In the genomic region with DNA sequence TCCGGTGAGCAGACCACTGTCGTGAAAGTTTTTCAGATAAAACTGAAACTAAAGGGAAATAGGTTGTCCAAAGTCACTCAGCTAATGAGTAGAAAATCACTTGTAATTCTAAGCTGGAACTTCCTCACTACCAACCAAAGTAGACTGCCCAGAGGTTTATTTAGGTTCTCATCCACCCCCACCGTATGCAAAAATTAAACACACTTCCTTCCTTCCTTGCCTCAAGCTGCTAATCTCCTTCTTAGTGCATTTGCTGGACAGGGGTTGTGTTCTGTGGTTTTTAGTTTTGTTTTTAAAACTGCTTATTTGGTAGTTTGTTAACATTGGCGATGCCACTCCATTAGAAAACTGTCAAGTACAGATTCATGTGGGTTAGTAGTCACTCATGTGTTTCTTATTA, we compare ENCODE assay signal across 8 mouse cellular contexts. TPM values are rescaled to one million over a fixed set of nuclear protein-coding genes. Genes with fewer than 3 reads are reported as not detected.
DNase-seq lines count a peak whose midpoint lies in the region; ATAC-seq lines count a peak whose summit lies in the region.

No protein-coding gene starts in this region.

- 0 out of 2 replicates have a peak overlapping the region, but pooled peaks have one; percentile 8 for H3K27ac ChIP-seq in kidney, embryonic 16.5 days (ENCODE audit: low read length)
- H3K27ac ChIP-seq in embryonic facial prominence, embryonic 10.5 days (replicated peaks): no peak overlapping the region
- H3K27ac ChIP-seq in intestine, embryonic 16.5 days (ENCODE audit: low read length): peak overlapping the region; percentile 69; the same call in 1 of the 2 replicates
- H3K27ac ChIP-seq in neural tube, embryonic 12.5 days: no peak overlapping the region

- no peak for DNase-seq in kidney, postnatal 10 days
- DNase-seq in embryonic facial prominence, embryonic 10.5 days (ENCODE audit: low spot score): no peak
- no peak for DNase-seq in right cerebral cortex, postnatal 14 days
- DNase-seq in cerebellum, adult 9-10 months: no peak

- WGBS in kidney, embryonic 16.5 days: 49% methylated on average over 4 of the region's 4 CpGs
- WGBS in embryonic facial prominence, embryonic 10.5 days: 50% methylated on average over 4 of the region's 4 CpGs
- WGBS in intestine, embryonic 16.5 days: 48% methylated on average over 4 of the region's 4 CpGs
- 58% methylated on average over 4 of the region's 4 CpGs for WGBS in neural tube, embryonic 12.5 days

- H3K9ac ChIP-seq in kidney, embryonic 16.5 days (replicated peaks; ENCODE audit: low read length): peak overlapping the region; percentile 78
- H3K9ac ChIP-seq in intestine, embryonic 16.5 days (ENCODE audit: low read depth, low read length): peak overlapping the region; percentile 100
- H3K9ac ChIP-seq in neural tube, embryonic 12.5 days: peak overlapping the region; percentile 95

- peaks cover 31% of the 10 kb centered on the region for H3K36me3 ChIP-seq in kidney, embryonic 16.5 days (ENCODE audit: insufficient read depth, low read length)
- H3K36me3 ChIP-seq in embryonic facial prominence, embryonic 10.5 days (replicated peaks): peaks cover 40% of the 10 kb centered on the region
- peaks cover 10% of the 10 kb centered on the region; the same call in 1 of the 2 replicates for H3K36me3 ChIP-seq in intestine, embryonic 16.5 days (ENCODE audit: control insufficient read depth, insufficient read depth, low read length)
- H3K36me3 ChIP-seq in neural tube, embryonic 12.5 days: peaks cover 37% of the 10 kb centered on the region

- no peaks in the 10 kb centered on the region for H3K27me3 ChIP-seq in kidney, embryonic 16.5 days (ENCODE audit: insufficient read depth, low read length)
- H3K27me3 ChIP-seq in embryonic facial prominence, embryonic 10.5 days (replicated peaks; ENCODE audit: low read depth, poor library complexity, severe bottlenecking): no peaks in the 10 kb centered on the region
- H3K27me3 ChIP-seq in intestine, embryonic 16.5 days (replicated peaks; ENCODE audit: control insufficient read depth, insufficient read depth, low read length): no peaks in the 10 kb centered on the region
- H3K27me3 ChIP-seq in neural tube, embryonic 12.5 days (replicated peaks): no peaks in the 10 kb centered on the region

- peak overlapping the region; percentile 66 for H3K4me2 ChIP-seq in kidney, embryonic 16.5 days (replicated peaks; ENCODE audit: low read depth, low read length)
- peak overlapping the region; percentile 70 for H3K4me2 ChIP-seq in intestine, embryonic 16.5 days (ENCODE audit: low read depth, low read length)
- peak overlapping the region; percentile 79 for H3K4me2 ChIP-seq in neural tube, embryonic 12.5 days (replicated peaks)

- H3K4me1 ChIP-seq in kidney, embryonic 16.5 days (ENCODE audit: insufficient read depth, low read length): peaks cover 4% of the 10 kb centered on the region
- H3K4me1 ChIP-seq in embryonic facial prominence, embryonic 10.5 days: peaks cover 8% of the 10 kb centered on the region
- no peaks in the 10 kb centered on the region for H3K4me1 ChIP-seq in intestine, embryonic 16.5 days (ENCODE audit: control insufficient read depth, insufficient read depth, low read length)
- H3K4me1 ChIP-seq in neural tube, embryonic 12.5 days: peaks cover 8% of the 10 kb centered on the region; the same call in 1 of the 2 replicates

- ATAC-seq in kidney, embryonic 16.5 days (ENCODE audit: low FRiP score, low TSS enrichment): no peak
- ATAC-seq in intestine, embryonic 16.5 days: no peak
- no peak for ATAC-seq in neural tube, embryonic 12.5 days (ENCODE audit: low FRiP score, low read depth)
- no peak for ATAC-seq in activated CD4-positive, CD25-positive, alpha-beta regulatory T cell, adult 4 months

- H3K4me3 ChIP-seq in kidney, embryonic 16.5 days (ENCODE audit: low read length): peak overlapping the region; percentile 60
- peak overlapping the region; percentile 97 for H3K4me3 ChIP-seq in embryonic facial prominence, embryonic 10.5 days
- peak overlapping the region; percentile 100 for H3K4me3 ChIP-seq in intestine, embryonic 16.5 days (ENCODE audit: low read length)
- peak overlapping the region; percentile 97 for H3K4me3 ChIP-seq in neural tube, embryonic 12.5 days

- H3K9me3 ChIP-seq in kidney, embryonic 16.5 days (ENCODE audit: low read length): no peaks in the 10 kb centered on the region
- H3K9me3 ChIP-seq in embryonic facial prominence, embryonic 10.5 days: no peaks in the 10 kb centered on the region
- no peaks in the 10 kb centered on the region for H3K9me3 ChIP-seq in intestine, embryonic 16.5 days (ENCODE audit: control insufficient read depth, low read length)
- H3K9me3 ChIP-seq in neural tube, embryonic 12.5 days: no peaks in the 10 kb centered on the region

RNA-seq across cellular contexts. Expression of a gene that starts 0.8 kb away (rescaled TPM):
- polyA plus RNA-seq in kidney, embryonic 16.5 days (2015; fragmentation: Nextera tagmentation; extraction: Ambion mirVana): 102 and 110 TPM in 2 replicates
- 102 and 108 TPM in 2 replicates for polyA plus RNA-seq in embryonic facial prominence, embryonic 10.5 days (2016; fragmentation: Nextera tagmentation; extraction: Ambion mirVana)
- polyA plus RNA-seq in intestine, embryonic 16.5 days (2015; fragmentation: Nextera tagmentation; extraction: Ambion mirVana): 99.0 and 106 TPM in 2 replicates
- polyA plus RNA-seq in neural tube, embryonic 12.5 days (2016; fragmentation: Nextera tagmentation; extraction: Ambion mirVana): 114 and 115 TPM in 2 replicates
- polyA plus RNA-seq in activated CD4-positive, CD25-positive, alpha-beta regulatory T cell, adult 4 months (2017; shearing (Covaris generic)): 10 to 100 TPM; 26.8 to 29.4 TPM

Comparison
In these comparisons a context has a peak if more than half of its experiments do, and no peak if none do; other contexts are left out.
1. H3K27ac ChIP-seq: peak in kidney, embryonic 16.5 days (single experiment) and intestine, embryonic 16.5 days (single experiment); none in embryonic facial prominence, embryonic 10.5 days (single experiment) and neural tube, embryonic 12.5 days (single experiment).
2. Peak in every context shown above with its lines, with median percentiles within 50 percentile points of each other: H3K4me2 ChIP-seq, H3K4me3 ChIP-seq and H3K9ac ChIP-seq.